Mouse (Mus musculus) lung, postnatal 14 days (tissue): ENCODE data around the gene Slain2.
"Not testable (repeated sequence)": the region's sequence is repeated elsewhere in the genome, so short reads cannot be mapped to it uniquely, and the experiment has no call there.

Source experiments
- DNase-seq: peaks from one replicate; pipeline ENCODE4 v3.0.0; 2021

Slain2 gene

GRCm38 (mm10) chr5:72902312-72902711 is 11.8 kb upstream of the Slain2 start:
- DNase-seq = no peak

GRCm38 (mm10) chr5:72902876-72903516 is 11.1 kb upstream of the Slain2 start:
- DNase-seq = no peak

GRCm38 (mm10) chr5:72904903-72905790 is 9.0 kb upstream of the Slain2 start:
- DNase-seq = peak; percentile 38

- no peak for DNase-seq
These were observed 6.7 kb upstream of the Slain2 start for GRCm38 (mm10) chr5:72907402-72907801.

- no peak for DNase-seq
These were observed 5.7 kb upstream of the Slain2 start for GRCm38 (mm10) chr5:72908324-72908936.

DNA sequence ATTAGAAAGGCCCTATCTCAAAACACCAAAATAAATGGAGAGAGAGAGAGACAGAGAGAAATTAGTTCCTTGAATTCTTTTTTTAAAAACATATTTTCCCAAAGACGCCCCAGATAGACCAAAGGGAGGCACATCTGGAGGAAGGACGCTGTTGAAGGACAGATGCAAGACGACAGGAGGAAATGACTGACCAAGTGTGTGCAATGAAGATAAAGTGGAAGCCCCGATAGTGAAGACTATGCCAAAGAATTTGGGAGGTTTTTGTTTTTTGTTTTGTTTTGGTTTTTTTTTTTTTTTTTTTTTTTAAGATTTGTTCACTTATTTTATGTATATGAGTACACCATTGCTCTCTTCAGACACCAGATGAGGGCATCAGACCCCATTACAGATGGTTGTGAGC is 4.7 kb upstream of the Slain2 start:
- DNase-seq = no peak

GRCm38 (mm10) chr5:72910373-72910772 is 3.7 kb upstream of the Slain2 start:
- no peak for DNase-seq

GRCm38 (mm10) chr5:72911284-72911683 is 2.8 kb upstream of the Slain2 start:
- no peak for DNase-seq

DNA sequence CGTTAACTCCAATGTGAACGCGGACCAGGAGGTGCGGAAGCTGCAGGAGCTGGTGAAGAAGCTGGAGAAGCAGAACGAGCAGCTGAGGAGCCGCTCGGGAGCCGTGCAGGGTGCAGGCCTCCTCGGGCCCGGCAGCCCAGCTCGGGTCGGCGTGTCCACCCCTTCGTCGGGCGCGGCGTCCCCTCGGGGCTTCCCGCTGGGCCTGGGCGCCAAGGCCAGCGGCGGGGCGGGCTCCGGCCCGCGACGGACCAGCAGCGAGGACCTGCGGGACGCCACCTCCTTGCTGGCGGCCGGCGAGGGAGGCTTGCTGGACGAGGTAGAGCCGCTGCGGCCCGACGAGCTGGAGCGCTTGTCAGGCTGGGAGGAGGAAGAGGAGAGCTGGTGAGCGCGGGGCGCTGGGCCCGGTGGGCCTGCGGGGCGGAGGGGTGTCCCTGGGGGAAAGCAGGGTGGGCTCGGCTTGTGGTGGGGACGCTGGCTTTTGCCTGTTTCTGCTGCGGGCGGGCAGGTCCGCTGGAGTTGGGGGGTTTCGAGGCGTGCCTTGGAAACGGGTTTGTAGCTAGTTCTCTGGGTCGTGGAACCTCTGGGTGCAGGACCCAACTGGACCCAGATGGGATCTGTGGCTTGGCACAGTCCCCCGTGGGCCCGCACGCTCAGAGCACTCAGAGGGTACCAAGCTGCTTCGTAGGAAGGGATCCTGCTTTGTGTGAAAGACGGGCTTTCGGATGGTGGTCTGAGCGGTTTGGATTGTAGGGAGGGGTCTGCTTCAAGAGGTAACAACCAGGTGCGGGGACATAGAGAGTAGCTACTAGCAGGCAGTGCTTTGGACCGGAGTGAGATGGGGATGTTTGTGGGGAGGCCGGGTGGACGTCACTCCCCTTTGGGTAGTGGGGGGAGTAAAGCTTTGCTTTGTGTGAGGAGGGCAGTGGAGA is 793 bp downstream of the Slain2 start:
- peak; percentile 24 for DNase-seq

GRCm38 (mm10) chr5:72916048-72916447 is 1.9 kb downstream of the Slain2 start:
- no peak for DNase-seq

GRCm38 (mm10) chr5:72916851-72917250 is 2.7 kb downstream of the Slain2 start:
- no peak for DNase-seq

- no peak for DNase-seq
These were observed 6.3 kb downstream of the Slain2 start for GRCm38 (mm10) chr5:72920416-72920815.

- no peak for DNase-seq
These were observed 7.1 kb downstream of the Slain2 start for GRCm38 (mm10) chr5:72921171-72921570.

DNA sequence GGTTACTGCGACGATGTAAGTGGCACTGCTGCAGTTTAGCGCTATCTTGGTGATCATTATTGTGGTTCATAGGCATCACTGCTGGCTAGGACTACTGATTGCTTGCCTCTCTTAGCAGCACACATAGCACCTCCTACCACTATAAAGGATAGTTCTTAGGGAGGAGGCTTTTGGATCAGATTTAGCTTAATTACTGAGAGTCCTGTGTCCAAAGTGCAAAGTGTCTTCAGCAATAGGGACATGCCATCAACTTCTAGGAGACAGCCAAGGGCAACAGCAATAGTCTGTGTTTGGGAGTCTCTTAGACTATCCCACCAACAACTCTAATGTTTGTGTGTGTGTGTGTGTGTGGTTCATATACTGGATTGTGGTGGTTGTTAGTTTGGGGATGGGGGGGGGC is 8.7 kb downstream of the Slain2 start:
- no peak for DNase-seq

- DNase-seq = no peak
These were observed 13.0 kb downstream of the Slain2 start for GRCm38 (mm10) chr5:72927074-72927473.

DNA sequence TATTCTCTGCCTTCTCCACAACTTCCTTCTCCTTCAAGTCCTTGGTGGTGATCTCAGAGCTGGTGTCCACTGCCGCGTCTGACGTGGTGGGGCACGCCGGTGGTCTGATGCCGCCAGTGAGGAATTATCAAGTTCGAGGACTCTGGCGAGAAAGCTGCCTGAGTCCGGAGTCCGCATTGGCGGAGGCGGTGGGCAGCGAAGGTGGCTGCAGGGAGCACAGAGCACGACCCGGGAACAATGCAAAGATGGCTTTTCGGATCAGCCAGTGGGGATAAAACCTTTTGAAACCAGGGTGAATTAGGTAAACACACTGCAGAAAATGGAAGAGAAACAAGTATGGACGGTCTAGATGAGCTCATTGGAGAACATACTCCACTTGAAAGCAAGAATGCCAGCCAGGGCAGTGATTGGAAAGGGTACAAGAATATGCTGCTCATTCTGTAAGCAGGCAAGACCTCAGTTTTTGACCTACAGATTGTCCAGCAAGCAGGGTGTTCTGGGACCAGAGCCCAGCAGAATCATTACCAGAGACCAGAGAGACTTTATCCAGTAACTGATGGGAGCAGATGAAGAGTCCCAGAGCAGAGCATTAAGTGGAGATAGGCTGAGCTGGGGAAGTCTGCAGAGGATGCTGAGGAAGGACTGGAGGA is 19.0 kb downstream of the Slain2 start:
- no peak for DNase-seq

- not testable (repeated sequence) for DNase-seq
These were observed 24.3 kb downstream of the Slain2 start for GRCm38 (mm10) chr5:72938421-72938820.

- no peak for DNase-seq
These were observed 25.2 kb downstream of the Slain2 start for GRCm38 (mm10) chr5:72939311-72939710.

GRCm38 (mm10) chr5:72940906-72941432 is 26.9 kb downstream of the Slain2 start:
- DNase-seq = no peak

GRCm38 (mm10) chr5:72948136-72948535 is 34.0 kb downstream of the Slain2 start:
- no peak for DNase-seq

- DNase-seq = no peak
These were observed 36.1 kb downstream of the Slain2 start for GRCm38 (mm10) chr5:72950252-72950651.
